Mouse (Mus musculus): ENCODE results near the gene Zmynd8.

The Zmynd8 gene

DNA sequence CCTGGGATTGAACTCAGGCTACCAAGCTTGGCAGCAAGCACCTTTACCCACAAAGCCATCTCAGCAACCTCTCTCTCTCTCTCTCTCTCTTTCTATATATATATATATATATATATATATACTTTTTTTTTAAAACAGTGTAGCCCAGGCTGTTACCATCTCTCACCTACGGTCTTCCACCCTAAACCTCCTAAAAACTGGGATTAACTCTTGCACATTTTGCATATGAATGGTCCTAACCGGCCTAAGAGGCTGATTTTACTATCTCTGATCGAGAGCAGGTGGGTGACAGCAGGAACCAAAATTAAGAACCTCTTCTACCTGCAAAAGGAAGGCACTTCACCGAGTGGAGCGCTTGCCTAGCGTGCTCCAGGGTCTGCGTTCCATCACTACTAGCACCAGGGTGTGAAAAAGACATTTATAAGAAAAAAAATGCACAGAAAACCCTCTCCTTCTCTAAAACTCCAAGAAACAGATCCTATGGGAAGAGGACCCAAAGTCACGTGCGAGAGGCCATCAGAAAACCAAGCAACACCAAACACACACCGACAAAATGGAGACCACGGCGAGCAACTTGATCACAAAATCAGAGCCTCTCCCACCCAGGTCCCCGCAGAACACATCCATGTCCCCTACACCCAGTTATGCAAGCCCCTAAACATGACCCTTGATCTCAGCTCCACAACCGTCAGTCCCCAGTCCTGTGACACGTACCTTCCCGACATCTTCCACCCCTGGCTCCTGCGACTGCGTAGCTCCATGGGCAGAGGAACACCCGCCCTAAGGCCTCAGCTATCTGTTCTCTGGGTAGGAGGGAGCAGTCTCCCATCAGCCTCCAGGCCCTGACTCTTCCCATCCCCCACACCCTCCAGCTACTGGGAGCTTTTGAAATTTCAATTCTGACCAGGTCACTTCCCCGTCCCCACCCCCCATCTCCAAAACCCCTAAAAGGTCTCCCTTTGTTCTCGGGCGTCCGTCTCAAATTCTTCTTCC, at the start of gene Zmynd8:
Gene Zmynd8, minus strand, starts transcription at position 815 of the 993 bp plus-strand sequence.
- DNase-seq (ENCODE audit: inconsistent ontology term) = no peak

DNA sequence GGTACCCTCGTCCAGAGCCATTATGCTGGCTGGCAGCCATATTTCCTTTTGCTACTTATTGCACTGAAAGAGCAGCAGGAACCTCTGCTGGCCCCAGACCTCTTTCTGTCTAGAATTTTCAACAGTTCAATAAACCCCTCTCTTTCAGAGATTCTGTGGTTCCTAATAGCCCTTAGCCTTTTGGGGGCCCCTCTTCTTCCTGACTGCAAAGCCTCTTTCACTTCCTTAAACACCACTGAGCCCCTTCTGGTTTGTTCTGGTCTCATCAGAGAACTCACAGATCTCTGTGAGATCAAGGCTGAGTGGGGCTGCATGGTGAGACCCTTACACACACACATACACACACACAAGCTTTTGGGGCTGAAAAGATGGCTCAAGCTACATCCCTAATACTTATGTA, 49.2 kb upstream of the Zmynd8 start:
- no peak for DNase-seq (ENCODE audit: inconsistent ontology term)

DNA sequence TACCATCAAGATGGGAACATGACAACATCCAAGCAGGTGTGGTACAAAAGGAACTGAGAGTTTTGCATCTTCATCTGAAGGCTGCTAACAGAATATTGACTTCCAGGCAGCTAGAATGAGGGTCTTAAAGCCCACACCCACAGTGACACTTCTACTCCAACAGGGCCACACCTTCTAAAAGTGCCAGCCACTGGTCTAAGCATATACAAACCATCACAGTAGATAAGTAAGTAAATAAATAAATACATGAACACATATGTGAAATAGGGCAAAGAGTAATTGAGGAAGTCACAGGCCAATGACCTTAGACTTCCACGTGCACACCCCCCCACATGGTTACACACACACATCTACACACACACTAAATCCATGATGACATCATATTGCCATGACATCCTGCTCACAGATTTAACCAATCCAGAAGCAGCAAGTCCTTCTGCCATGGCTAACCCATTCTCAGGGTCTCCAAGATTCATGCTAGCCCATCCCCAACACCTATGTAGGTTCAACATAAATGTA, 47.3 kb upstream of the Zmynd8 start:
- DNase-seq (ENCODE audit: inconsistent ontology term) = no peak

DNA sequence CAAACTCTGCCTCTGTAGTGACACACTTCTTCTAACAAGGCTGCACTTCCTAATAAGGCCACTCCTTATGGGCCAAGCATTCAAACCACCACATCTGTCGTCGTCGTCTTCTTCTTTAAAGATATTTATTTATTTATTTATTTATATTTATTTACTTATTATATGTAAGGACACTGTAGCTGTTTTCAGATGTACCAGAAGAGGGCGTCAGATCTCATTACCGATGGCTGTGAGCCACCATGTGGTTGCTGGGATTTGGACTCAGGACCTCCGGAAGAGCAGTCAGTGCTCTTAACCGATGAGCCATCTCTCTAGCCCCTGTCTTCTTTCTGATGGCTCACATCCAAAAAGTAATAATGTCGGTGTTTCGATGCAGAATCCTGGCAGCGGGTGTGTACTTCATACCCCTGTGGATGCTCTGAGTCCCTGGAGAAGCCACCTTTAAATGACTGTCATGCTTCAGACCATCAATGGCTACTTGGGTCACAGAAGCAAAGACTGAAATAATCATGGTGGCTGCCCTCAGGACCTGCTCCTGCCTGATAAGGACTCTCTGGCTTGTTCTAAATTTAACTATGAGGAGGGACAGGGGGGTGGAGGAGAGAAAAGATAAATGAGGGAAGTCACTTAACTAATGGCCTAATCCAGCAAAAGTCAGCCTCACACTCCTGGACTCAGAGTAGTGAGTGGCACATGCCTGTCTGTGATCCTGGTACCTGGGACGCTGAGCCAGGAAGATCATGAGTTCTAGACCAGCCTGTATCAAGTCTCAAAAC, 45.9 kb upstream of the Zmynd8 start:
- no peak for DNase-seq (ENCODE audit: inconsistent ontology term)

DNA sequence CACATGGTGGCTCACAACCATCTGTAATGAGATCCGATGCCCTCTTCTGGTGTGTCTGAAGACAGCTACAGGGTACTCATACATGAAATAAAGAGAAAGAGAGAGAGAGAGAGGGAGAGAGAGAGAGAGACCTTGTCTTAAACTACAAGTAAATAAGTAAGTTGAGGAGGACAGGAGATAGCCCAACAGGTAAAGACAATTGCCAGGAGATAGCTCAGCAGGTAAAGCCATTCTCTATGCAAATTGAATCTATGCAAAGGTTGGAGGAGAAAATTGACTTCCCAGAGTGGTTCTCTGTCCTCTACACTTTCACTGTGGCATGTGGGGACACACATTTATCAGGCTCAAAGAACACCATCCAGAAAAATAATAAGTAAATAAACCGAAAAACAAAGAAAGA, 44.3 kb upstream of the Zmynd8 start:
- no peak for DNase-seq (ENCODE audit: inconsistent ontology term)

DNA sequence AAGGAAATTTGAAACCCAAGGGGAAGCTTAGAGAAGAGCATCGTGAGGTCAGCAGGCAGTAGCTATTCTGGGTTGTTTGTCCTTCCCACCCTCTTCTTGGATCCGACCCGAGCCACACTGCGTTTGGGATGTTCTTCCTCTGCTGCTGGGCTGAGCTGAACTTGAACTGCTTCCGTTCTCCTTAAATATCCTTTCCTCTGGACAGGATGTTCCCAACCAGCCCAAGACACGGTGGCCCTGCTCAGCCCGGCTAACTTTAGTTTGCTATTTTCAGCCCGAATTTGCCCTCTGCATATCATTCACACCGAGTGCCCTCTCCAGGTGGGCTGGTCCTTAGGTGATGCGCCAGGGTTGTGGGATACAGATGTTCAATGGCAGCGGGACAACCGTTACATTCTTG, 37.3 kb upstream of the Zmynd8 start:
- no peak for DNase-seq (ENCODE audit: inconsistent ontology term)

DNA sequence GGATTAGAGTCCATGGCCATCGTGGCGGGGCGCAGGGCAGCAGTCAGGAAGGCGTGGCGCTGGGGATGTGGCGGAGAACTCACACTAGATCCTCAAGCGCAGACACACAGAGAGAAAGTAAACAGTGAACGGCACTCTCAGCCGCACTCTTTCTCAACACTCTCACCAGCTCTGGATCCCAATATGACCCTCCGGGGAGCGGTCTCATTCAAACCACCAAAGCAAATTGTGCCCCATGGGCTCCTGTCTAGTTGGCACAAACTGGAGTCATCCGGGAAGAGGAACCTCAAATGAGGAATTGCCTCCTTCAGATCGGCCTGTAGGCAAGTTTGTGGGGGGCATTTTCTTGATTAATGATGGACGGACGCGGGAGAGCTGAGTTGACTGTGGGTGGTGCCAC, 28.9 kb upstream of the Zmynd8 start:
- no peak for DNase-seq (ENCODE audit: inconsistent ontology term)

DNA sequence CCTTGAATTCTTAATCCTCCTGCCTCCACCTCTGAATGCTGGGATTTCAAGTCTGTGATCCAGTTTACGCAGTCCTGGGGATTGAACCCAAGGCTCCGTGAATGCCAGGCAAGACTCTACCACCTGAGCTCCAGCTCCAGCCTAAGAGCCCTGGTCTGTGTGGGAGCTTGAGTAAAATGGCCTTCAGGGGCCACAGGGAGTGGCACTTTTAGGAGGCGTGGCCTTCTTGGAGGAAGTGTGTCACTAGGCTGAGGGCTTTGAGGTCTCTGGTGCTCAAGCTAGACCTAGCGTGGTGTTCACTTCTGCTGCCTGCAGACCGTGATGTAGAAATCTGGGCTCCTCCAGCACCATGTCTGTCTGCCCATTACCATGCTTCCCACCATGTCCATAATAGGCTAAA, 27.4 kb upstream of the Zmynd8 start:
- DNase-seq (ENCODE audit: inconsistent ontology term) = no peak

DNA sequence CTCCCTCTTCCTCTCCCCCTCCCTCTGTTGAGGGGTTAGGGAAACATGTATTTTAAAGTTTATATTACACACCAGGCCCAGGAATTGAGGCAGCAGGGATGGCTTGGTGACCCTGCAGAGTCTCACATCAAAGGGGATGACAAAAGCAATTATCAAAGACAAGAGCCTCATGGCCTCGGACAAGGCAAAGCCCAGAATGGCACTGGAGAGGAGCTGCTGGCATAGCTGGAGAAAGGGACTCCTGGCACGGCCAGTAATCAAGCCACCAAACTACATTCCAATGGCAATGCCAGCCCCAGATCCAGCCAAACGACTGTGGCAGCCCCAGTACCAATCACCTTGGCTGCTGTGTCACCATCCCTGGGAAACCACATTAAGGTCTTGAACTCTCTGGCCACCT, 26.3 kb upstream of the Zmynd8 start:
- peak; percentile 78 for DNase-seq (ENCODE audit: inconsistent ontology term)

DNA sequence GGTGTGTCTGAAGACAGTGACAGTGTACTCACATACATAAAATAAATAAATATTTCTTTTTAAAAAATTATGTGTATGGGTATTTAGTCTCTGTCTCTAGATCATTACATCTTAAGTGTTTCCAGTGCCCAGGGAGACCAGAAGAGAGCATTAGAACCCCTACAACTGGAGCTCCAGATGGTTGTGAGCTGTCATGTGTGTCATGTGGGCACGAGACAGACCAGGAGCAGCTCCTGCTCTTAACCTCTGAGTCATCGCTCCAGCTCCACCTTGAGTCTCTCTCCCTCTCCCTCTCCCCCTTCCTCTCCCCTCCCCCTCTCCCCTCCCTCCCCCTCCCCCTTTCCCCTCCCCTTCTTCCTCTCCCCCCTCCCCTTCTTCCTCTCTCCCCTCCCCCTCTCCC, 25.9 kb upstream of the Zmynd8 start:
- no peak for DNase-seq (ENCODE audit: inconsistent ontology term)

DNA sequence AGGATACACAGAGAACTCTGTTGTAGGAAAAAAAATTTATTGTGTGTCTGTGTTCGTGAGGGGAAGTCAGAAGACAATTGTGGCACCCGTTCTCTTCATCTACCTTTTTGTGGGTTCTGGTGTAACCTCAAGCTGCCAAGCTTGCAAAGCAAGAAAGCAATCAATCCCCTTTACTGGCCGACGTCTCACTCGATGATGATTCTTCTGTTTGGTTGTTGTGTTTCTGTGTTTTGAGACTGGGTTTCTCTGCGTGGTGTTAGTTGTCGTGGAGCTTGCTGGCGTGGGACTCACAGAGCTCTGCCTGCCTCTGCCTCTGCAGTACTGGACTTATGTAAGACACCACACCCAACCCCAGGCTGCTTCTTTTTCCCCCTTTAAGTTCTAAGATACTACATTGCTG, 24.9 kb upstream of the Zmynd8 start:
- DNase-seq (ENCODE audit: inconsistent ontology term) = no peak

DNA sequence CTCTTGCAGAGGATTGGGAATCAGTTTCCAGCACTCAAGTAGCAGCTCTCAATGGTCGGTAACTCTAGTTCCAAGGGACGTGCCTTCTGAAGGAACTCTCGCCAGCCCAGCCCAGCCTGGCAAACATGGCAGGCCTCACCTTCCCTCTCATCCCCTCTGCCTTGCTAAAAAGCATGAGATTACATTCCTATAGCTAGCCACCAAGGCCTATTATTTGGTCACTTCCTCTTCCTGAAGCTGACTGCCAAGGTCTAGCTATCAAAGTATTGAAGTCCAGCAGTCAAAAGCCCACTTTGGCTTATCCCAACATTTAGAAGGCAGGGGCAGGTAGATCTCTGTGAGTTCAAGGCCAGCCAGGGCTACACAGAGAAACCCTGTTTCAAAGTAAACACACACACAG, 24.2 kb upstream of the Zmynd8 start:
- no peak for DNase-seq (ENCODE audit: inconsistent ontology term)

DNA sequence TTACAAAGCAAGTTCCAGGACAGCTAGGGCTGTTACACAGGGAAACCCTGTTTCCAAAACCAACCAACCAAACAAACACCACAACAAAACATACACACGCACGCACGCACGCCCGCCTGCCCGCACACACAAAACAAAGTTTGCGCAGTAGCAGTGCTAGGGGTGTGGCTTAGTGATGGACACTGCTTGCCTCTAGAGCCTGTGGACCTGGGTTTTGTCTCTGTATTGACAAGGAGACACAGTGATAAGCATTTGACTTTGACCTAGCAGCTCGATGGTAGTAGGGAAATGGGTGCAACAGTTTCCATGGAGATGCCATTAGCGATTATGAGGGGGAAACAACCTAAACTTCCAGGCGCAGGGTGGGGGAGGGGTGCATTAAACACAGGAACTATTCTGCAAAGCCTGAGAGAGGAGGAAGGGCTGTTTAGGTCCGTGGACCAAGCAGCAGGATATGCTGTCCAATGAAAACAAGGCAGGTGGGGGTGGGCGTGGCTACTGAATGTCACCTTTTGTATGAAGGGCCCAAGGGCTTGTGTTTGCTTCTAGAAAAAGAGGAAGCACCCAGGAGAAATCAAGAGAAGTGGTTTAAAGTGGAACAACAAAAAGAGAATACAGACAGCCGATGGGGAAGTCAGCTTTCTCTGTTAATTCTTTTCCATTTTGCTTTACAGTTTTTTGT, 23.4 kb upstream of the Zmynd8 start:
- no peak for DNase-seq (ENCODE audit: inconsistent ontology term)

DNA sequence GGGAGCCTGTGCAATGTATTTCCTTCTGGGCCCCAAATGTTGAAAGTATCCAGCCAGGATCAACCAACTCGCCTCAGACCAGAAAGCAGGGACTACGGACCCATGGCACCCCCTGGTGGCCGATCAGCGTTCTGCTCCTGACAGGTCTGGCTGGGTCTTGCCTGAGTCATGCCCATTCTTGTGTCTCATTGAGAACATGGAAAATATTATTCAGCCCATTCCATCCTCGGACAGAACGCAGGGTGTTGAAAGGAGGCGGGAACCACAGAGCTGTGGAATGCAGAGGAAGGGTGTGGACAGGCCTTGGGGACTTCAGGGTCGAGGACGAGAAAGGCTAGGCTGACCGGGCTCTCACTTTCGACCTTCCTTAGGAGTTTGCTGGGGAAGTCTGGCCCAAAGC, 15.5 kb upstream of the Zmynd8 start:
- peak; percentile 99 for DNase-seq (ENCODE audit: inconsistent ontology term)

DNA sequence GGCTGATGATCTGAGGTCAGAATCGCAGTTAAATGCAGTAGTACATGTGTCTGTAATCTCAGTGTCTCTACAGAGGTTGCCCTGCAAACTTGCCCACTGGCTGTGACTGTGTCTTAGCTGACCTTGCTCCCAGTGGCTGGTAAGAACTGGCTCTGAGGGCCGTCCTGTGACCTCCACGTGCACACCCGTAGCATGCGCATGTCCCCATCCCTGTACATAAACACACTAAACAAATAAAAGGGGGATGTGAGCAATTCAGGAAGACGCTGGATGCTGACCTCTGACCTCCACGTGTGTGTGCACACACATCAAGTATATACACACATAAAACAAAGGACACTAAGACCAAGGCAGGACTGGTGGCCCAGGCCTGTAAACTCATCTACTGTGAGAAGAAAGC, 14.3 kb upstream of the Zmynd8 start:
- no peak for DNase-seq (ENCODE audit: inconsistent ontology term)

DNA sequence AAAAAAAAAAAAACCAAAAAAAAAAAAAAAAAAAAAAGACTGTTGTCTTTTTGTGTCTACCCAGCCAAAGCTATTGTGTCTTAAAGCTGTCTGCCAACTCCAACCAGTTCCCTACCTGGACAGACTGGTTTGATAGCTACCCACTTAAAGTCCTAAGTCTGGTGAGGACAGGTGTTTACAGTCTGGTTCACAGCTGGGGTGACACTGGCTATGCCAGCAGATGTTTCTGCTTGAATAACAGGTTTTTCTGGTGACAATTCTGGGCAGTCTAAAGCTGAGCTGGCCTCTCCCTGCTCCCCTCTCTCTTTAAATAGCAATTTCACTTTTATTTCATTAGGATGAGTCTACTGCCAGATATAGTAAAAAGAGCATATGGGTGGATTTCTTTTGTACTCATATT, 10.9 kb upstream of the Zmynd8 start:
- DNase-seq (ENCODE audit: inconsistent ontology term) = no peak

DNA sequence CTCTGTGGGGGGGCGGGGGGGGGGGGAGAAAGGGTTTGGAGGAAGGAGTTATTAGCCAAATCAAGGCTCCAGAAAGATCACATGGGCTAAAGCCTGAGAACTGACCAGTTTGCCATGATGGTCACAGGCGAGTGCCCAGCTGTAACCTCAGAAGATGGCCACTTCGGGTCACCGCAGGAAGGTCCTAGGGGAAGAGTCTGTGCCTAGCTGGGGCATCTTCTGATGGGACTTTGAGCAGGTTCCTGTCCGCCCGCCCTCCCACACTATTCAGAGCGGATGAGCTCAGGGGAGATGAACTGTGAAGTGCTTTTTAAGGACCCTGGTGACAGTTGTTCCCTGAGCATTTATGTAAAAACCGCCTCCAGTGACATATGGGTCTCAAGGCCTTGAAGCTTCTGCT, 8.4 kb upstream of the Zmynd8 start:
- no peak for DNase-seq (ENCODE audit: inconsistent ontology term)

DNA sequence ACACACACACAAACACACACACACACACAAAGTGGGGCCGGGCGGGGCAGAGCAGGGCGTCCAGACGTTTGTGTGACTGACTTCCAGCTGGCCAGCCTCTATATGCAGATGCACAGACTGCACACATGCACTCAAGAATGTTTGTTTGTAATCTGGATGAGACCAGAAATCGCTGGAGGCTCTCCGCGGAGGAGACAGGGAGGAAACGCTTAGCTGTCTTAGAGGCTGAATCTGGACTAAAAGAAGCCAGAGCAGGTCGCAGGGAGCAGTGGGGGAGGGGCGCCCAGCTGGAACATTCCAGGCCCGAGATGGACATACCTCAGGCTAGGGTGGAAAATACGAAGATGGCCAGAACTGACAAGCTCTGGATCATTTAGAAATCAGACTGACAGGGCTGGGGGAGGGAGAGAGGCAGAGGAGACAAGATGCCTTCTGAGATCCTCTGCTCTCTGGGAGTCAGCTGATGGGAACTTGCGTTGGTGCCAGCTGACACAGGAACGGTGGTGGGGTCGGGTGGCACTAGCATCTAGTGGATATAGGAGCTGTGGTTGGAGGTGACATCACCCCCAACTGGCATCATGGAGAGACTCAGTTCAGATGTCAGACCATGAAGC, 7.6 kb upstream of the Zmynd8 start:
- DNase-seq (ENCODE audit: inconsistent ontology term) = peak; percentile 72

DNA sequence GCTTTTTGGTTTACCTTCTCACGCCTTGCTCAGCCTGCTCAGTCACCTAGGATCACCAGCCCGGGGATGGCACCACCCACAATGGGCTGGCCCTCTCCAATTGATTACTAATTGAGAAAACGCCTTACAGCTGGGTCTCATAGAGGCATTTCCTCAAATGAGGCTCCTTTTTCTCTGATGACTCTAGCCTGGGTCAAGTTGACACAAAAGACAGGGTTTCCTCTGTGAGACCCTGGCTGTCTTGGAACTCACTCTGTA, 2.2 kb upstream of the Zmynd8 start:
- DNase-seq (ENCODE audit: inconsistent ontology term) = no peak

DNA sequence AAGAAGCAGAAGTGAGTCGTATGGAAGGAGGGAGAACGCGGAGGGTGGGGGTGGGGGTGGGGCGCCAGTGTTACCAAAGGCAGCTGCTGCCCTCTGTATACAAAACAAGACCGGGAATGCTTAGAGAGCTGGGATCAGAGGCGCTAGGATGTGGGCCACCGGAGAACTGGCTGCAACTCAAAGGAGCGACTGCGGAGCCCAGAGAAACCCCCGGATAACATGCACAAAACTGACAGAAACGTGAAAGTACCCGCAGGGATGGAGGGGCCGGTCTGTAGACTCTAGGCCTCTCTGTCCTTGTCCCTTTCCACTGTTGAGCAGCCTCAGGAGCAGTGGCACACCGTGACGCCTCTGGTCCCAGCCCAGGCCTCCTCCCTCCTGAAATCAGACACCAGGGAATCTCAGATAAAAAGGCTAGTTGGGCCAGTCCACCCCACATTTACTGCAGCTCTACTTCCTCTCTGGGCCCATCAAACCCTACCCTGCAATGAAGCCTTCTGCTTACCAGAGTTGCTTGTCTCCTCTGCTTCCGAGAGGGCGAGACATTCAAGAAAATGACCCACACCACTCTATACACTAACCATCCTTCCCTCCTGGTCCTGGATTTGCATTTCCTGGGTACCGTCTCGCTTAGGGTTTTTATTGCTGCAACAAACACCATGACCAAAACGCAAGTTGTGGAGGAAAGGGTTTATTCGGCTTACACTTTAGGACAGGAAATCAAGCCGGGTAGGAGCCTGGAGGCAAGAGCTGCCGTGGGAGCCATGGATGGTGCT, 1.7 kb upstream of the Zmynd8 start:
- DNase-seq (ENCODE audit: inconsistent ontology term) = peak; percentile 60

DNA sequence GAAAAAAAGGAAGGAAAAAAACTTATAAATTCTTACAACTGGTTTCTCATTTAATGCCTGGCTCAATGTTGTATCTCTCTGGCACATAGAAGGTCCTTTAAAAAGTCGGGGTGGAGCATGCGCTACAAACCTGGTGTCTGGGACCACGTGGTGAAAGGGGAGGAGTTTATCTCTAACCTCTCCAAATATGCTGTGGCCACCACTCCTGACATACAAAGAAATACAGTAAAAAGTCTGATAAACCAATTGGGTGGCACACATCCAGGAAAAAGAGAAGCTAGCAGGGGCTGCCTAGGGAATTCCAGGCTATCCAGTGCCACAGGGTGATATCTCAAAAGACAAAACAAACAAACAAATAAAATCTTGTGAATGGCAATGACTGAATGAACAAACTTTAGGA, 1.1 kb upstream of the Zmynd8 start:
- DNase-seq (ENCODE audit: inconsistent ontology term) = no peak

Data from Muller cell, postnatal 12 days (primary cell).